Mouse (Mus musculus): ENCODE measurements around the gene Rtkn2.

- TF ChIP-seq CHD2 (IDR thresholded peaks at IDR 0.05; ENCODE audit: low read length) (no peak), CTCF (IDR thresholded peaks at IDR 0.05 in 2 of 3, conservative IDR thresholded peaks at IDR 0.05 in 1 of 3; ENCODE audit: control insufficient read depth in 1 of 3, insufficient read depth in 1 of 3, low read depth in 2 of 3, low read length in 3 of 3, poor library complexity in 1 of 3, severe bottlenecking in 1 of 3) (no peak), TAL1 (IDR thresholded peaks at IDR 0.05; ENCODE audit: low read length) (no peak)
These were observed 72.1 kb downstream of the Rtkn2 start for GRCm38 (mm10) chr10:68051316-68051933.
